Mouse (Mus musculus) MEL-GATA-1-ER (cell line): ENCODE measurements around the gene E330021D16Rik.

Source experiments
- DNase-seq: peaks from one replicate; pipeline ENCODE4 v3.0.0-alpha.2; 2012; ENCODE audit warnings: low read depth; ENCODE audit errors: extremely low read depth

Gene E330021D16Rik

DNA sequence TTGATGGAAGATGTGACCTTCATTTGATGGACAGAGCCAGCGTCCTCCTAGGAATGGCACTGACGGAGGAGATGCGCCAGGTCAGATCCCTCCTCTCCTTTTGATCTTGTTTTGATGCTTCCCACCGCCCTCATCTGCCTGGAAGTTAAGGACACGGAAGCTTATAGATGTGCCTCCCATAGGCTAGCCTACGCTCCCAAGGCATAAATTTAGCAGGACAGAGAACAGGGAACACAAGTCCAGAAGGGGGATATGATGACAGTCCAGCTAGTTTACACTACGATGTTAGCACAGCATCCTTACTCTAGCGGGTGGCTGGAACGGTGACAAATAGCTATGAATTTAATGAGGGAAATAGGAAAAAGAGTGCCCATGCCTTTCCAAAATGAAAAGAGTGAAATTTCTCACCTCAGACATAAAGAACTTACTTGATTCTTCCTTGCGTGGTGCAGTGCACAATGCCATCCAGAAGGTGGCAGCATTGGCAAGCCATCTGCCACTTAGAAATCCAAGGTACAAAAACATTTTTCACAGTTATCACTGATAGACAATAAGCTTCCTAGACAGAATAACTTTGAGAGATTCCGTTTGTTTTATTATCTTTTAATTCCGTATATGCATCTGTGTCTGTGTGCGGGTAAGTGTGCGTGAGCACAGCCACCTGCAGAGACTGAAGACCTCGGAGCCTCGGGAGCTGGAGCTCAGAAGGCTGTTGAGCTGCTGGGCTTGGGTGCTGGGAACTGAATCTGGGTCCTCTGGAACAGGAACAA lies 6.9 kb upstream of the E330021D16Rik start:
- DNase-seq, result peak; percentile 76

DNA sequence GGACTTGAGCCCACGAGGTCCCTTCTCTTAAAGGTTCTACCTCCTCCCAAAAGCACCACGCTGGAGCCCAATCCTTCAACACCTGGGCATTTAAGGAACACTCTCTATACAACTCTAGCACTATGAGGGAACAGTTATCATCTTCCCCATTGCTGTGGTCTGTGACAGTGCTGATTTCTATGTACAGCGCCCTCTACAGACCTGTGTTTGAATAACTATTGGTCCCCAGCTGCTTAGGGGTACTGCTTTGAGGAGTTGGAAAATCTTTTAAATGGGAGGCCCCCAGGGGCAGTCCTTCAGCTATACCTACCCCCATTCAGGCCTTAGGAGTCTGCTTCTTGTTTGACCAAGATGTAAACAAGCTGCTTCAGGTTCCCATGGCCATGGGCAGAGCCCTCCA lies 5.7 kb upstream of the E330021D16Rik start:
- DNase-seq, result peak; percentile 74

DNA sequence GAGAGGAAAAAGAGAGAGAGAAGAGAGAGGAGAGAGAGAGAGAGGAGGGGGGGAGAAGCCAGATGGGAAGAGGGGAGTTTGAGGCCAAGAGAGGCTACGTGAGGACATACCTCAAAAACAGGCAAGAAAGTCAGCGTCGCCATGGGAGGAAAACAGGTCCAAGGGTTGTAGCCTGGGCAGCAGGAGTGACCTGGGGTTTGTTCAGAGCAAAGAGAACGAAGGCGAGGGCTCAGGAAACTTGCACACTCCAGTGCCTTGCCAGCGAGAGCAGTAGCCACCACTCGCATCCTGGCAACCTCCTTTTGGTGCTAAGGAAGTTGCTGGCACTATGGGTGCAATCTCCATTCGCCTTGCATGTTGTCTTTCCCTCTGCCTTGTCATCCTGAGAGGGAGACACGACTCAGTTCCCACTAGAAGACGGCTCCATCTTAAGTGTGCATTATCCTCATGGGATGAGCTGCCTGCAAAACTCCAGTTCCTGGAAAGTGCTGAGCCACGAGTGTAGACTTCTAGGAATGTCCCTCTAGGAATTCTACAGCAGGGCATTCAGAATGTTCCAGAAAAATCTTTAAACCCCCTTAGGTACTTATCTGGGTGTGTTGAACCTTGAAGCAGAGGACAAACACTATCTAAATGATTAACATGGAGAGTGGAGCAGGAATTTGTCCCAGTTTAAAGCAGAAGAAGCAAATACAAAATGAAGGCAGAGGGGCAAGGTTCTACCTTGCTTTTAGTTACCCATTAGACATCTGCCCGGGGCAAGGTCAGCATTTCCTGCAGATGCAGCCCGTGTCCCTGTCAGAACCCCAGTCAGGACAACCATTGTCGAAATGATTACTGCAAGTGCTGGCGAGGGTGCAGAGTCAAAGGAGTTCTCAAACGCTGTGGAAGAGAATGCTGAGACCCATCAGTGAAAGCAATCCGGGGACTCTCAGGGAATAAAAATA lies 3.8 kb upstream of the E330021D16Rik start:
- no peak for DNase-seq

DNA sequence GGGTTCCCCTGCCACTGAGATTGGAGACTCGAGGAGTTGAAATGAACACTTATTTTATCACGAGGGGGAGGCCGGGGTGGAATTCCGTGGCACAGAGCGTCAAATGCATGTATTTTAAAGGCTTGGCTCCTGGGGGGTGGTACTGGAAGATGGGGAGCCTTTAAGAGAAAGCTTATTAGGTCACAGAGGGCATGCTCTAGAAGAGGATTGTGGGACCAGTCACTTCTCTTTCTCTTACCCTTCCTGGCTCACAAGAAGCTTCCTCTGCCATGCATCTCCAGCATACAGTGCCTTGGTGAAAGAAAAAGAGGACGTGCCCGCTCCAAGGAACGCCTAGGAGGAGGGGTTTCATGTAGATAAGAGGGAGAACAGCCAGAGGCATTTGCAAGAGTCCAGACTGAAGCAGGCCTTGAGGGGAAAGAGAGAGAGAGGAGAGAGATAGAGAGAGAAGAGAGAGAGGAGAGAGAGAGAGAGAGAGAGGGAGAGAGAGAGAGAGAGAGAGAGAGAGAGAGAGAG lies 3.0 kb upstream of the E330021D16Rik start:
- peak; percentile 88 for DNase-seq

DNA sequence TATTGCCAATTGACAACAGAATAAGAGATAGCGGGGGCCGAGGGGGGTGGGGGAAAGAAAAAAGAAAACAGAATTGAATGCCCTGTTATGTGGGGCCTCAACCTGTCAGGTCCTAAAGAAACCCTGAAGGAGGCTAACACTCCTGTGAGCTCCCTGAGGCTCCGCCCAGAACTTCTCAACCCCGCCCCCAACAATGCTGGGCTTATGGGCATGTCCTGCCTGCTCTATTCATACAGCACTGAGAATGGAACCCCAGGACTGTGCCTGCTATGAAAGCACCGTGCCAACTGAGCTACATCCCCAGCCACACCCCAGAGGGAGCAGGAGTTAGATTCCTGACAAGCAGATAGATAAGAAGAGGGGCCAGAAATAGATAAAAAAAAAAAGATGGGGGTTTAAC lies 2.5 kb upstream of the E330021D16Rik start:
- DNase-seq, result no peak

DNA sequence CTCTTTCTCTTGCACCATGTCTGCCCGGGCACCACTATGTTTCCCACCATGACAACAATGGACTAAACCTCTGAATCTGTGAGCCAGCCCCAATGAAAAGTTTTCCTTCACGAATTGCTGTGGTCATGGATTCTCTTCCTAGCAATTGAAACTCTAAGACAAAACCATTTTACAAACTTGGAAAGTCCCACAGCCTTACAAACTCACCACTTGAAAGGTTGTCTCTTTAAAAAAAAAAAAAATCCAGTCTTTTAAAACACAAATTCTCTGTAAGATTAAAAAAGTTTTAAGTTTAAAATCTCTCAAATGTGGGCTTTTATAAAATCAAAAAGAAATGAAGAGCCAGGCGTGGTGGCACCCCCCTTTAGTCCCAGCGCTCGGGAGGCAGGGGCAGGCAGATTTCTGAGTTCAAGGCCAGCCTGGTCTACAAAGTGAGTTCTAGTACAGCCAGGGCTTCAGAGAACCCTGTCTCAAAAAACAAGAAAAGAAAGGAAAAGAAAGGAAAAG lies 1.5 kb downstream of the E330021D16Rik start:
- DNase-seq, result no peak

DNA sequence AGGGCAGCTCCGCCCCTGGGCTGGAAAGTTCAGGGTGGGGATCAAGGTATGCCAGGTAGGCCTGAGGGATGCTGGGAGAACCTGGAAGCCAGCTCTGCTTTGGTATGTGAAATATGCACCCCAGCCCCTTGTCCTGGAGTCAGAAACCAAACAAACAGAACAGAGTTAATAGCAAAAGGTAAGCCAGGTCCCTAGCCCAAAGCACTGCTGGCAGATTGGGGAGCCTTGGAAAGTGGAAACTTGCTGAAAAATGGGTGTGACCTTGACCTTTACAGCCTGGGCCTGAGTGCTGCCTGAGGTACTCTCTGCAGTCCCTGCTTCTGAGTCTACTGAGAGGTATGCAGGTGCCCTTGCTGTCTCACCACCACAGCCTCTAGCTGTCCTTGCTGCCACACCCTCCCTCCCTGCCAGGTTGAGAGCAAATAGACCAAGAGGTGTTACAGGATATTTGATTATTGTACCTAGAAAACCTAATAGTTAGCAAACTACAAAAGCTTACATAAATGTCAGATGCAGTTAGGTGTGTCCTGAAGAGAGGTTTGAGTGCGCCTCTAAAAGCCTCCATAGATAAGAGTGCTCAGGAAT lies 7.7 kb downstream of the E330021D16Rik start:
- DNase-seq, result no peak

DNA sequence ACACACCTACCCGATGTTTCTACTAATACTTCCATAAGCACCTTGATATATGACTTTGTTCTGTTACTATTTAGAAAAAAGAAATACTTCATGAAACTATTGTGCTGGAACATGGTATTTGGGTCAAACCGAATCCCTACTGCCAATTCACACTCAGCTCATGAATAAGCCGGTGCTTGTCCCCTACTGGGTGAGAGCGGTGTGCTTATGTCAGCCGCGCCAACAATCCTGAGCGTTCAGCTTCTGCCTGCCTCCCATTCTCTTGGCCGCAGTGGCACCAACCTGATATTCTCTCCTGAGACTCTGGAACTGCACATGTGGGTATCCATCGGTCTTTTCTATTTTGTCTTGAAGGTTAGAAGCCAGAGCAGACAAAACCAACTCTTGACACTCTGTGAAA lies 18.5 kb downstream of the E330021D16Rik start:
- DNase-seq, result no peak

DNA sequence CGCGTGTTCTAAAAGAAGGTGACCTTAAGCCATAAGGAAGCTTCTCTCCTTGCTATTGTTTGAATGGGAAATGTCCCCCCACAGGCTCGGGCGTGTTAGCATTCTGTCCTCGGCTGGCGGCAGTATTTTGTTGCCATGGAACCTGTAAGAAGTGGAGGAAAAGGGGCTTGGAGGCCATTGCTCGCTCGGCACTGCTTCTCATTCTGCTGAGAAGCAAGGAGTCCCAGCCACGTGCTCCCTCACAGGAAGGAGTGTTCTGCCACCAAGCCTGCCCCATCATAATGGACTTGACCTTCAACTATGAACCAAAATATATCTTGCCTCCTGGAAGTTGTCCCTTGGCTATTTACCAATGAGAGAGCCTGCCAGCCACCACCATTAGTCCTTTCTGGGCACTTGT lies 25.1 kb downstream of the E330021D16Rik start:
- no peak for DNase-seq

DNA sequence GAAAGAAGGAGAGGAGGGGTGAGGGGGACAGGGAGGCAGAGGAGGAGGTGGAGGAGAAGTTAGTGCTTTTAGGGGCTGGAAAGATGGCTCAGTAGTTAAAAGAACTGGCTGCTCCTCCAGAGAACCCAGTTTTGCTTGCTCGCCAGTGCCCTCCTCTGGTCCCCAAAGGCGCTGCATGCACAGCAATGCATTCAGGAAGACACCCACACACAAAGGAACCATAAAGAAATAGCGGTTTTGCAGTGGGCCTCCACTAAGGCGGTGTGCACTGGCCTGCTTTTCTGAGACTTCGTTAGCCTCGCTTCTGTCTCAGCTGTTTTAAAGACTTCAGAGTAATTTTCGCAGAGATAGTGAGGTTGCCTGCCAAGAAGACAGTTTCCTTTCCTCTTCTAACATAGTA lies 30.1 kb downstream of the E330021D16Rik start:
- no peak for DNase-seq

DNA sequence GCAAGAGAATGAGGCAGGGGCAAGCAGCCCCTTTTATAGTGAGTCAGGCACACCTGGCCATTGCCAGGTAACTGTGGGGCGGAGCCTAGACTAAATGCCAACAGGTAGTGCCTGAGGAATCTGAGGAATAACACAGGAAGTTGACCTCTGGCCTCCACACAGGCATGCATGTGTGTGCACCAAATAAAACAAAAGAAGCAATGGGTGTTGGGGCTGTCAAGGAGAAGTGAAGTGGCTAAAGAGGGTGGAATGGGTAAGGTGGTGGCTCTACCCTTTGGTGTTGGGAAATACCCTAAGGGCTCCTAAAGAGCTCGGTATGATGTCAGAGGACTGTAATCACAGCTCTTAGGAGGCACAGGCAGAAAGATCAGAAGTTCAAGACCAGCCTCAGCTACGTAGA lies 32.2 kb downstream of the E330021D16Rik start:
- no peak for DNase-seq

DNA sequence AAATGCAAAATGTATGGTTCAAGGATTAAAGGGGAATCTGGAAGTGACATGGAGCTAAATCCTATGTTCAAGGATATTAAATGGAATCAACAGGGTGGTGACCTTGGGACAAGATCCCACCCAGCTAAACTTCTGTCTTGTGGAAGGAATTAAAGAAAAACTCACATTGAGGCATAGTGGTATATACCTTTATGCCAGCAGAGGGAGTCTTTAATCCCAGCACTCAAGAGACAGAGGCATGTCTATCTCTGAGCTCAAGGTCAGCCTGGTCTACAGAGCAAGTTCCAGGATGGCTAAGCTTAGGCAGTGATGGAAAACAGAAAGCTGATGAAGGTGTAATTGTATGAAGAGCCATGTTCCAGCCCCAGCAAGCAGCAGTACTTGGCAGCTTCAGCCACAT lies 39.3 kb downstream of the E330021D16Rik start:
- no peak for DNase-seq

DNA sequence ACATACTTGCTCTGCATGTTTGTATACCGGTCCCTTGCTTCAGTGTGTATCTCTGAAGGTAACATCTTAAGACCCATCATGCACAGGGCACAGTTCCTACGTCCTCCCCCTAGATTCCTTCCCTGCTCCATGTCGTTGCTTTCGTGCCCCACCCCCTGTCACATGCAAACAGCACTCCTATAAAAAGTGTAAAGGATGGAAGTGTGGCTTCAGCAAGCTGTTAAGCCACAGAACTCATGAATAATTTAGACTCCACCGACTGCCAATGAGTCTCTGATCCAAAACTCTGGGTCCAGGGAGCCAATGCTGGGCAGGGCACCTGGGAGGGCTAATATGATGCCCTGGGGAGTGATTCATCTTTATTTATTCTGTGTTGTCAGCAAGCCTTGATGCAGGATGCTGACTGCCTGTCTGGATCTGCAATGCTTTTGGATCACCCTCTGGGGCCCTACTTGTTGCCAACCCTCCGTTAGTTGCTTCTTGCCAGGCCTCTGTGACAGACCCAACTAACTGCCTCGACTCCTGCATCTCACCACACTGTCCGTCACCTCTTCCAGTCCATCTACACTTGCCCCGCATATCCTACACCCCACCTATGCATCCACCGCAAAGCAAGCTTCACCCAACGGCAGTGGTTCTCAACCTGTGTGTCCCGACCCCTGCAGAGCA lies 50.8 kb downstream of the E330021D16Rik start:
- no peak for DNase-seq

DNA sequence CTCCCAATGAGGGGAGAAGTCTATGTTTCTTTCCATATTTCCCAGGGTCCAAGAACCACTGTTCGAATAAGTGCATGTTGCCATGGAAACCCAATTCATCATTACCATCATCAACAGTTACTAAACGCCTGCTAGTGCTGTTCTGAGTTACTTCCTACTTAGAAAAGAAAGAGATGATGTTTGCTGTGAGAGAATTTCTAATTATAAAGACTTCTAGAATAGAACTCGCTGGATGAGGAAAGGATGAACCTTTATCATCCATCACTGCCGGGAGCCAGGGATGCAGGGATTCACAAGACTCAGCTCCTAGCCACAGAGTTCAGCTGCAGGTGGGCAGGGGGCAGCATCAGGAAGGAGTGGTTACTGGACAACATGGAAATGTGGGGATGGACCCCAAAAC lies 51.4 kb downstream of the E330021D16Rik start:
- no peak for DNase-seq

DNA sequence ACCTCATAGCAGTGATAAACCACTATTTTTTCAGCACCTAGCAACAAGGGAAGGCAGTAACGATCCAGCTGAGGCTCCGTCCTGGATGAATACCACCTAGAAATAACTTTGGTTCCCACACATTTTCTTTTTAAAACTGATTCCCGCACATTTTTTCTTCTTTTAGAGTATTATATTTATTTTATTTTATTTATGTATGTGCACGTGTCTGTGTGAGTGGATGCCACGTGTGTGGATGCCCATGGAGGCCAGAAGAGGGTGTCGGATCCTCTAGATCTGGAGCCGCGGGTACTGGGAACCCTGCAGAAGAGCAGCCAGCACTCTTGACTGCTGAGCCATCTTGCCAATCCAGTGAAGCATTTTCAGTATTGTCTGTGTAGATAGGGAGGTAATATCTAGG lies 52.1 kb downstream of the E330021D16Rik start:
- DNase-seq, result no peak

DNA sequence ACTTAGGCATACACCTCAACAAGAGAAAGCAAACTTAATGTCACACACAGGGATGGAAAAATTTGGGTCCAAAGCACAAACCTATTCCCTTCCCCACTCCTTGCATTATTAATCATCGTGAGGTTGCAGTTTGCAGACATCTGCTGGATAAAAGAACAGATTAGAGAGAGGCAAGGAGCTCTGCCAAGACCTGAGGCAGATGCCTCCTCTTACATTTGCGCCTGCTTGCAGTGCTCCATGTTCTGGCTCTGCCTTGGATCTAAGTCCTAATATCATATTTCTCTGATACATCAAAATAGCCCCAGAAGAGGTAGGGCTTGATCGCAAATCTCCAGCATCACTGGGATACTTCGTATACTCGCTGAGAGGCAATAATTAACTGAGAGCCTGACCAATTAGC lies 56.9 kb downstream of the E330021D16Rik start:
- no peak for DNase-seq

DNA sequence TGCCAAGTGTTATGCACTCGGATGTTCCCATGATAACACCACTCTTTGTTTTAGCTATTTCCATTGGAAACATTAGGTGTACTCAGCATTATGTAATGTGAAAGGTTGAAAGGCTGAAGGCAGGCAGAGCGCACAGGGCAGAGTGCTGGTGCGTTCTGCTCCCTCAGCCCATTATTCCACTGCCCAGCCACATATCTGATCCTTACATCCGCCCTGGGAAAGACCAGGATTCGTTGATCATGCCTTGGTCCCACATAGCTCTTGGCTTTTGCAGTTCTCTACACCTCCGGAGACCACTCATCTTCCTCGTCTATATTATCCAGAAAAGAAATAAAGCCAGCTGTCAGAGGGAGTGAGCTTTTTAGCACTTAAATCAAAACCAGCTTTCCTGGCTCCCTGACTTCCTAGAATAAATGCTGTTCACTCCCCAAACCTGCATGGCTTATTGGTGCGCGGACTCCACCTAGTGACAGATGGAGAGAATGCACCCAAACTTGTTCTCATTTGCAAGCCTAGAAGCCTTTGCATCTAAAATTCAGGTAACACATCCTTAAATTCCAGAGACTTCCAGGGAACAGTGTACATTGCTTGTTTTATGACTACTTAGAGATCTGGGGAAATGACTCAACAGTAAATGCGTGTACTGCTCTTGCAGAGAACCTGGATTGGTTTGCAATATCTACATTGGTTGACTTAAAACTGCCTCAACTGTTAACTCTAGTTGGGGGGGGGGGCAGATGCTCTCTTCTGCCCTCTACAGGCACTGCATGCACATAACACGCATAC lies 61.8 kb downstream of the E330021D16Rik start:
- peak; percentile 10 for DNase-seq
